Mouse (Mus musculus) ES-E14 (cell line): ENCODE measurements at regions not wholly inside any gene's neighbourhood (a gene's known extent, or its start where the extent isn't known, plus 50 kb on each side); places are given as distances from the start of the nearest gene placed in this dataset.

Source experiments
- DNase-seq: peaks from one replicate; pipeline ENCODE4 v3.0.0-alpha.2; 2013; ENCODE audit warnings: low read depth, low spot score
- H3K27ac ChIP-seq: 2 replicates; pipeline ENCODE4 v1.5.1; 2012; ENCODE audit warnings: low read depth, mild to moderate bottlenecking, low read length, moderate library complexity, mixed read lengths; ENCODE audit not compliant: poor library complexity, insufficient read depth, severe bottlenecking
- H3K36me3 ChIP-seq: 2 replicates; pipeline ENCODE4 v1.6.1; 2012; ENCODE audit warnings: mild to moderate bottlenecking, low read length, moderate library complexity, mixed read lengths; ENCODE audit not compliant: control insufficient read depth, poor library complexity, insufficient read depth, severe bottlenecking
- H3K4me1 ChIP-seq, 2 experiments: fragments of 150-350 bp in 1 of 2; sonication (generic) in 1 of 2; 2 replicates each; pipeline ENCODE4 v1.6.1; 2012; ENCODE audit warnings: low read length in 2 of 2, mild to moderate bottlenecking in 1 of 2, mixed read lengths in 1 of 2; ENCODE audit not compliant: control insufficient read depth in 2 of 2, insufficient read depth in 2 of 2, poor library complexity in 1 of 2
- H3K4me3 ChIP-seq, 2 experiments: fragments of 150-350 bp in 1 of 2; sonication (generic) in 1 of 2; 2 replicates each; pipeline ENCODE4 v1.5.1; 2012; ENCODE audit warnings: low read length in 2 of 2, low read depth in 1 of 2, mild to moderate bottlenecking in 1 of 2, mixed read lengths in 1 of 2; ENCODE audit not compliant: insufficient read depth in 1 of 2, poor library complexity in 1 of 2, severe bottlenecking in 1 of 2
- H3K9ac ChIP-seq: 2 replicates; pipeline ENCODE4 v1.6.1; 2012; ENCODE audit warnings: low read depth, mild to moderate bottlenecking, low read length, mixed read lengths; ENCODE audit not compliant: poor library complexity, insufficient read depth, severe bottlenecking
- H3K9me3 ChIP-seq: fragments of 150-350 bp; sonication (generic); 2 replicates; pipeline ENCODE4 v1.6.1; 2012; ENCODE audit warnings: low read depth, mild to moderate bottlenecking, low read length; ENCODE audit not compliant: control insufficient read depth, insufficient read depth
- CHD2 ChIP-seq: IDR thresholded peaks from 2 replicates; pipeline ENCODE4 v1.6.1; 2014; ENCODE audit warnings: mild to moderate bottlenecking, low read depth, low read length, inconsistent platforms
- HCFC1 ChIP-seq: IDR thresholded peaks from 2 replicates; pipeline ENCODE4 v1.6.1; 2012; ENCODE audit warnings: low read length, inconsistent platforms, borderline replicate concordance; ENCODE audit not compliant: insufficient read depth
- MAFK ChIP-seq: IDR thresholded peaks from 2 replicates; pipeline ENCODE4 v1.6.1; 2014; ENCODE audit warnings: mild to moderate bottlenecking, low read depth, low read length, inconsistent platforms; ENCODE audit not compliant: insufficient read depth
- ZC3H11A ChIP-seq: IDR thresholded peaks from 2 replicates; pipeline ENCODE4 v1.6.1; 2012; ENCODE audit warnings: low read depth, mild to moderate bottlenecking, inconsistent platforms, low read length, borderline replicate concordance
- ZNF384 ChIP-seq: IDR thresholded peaks from 2 replicates; pipeline ENCODE4 v1.6.1; 2012; ENCODE audit warnings: low read depth, low read length, inconsistent platforms
- in situ Hi-C, 2 experiments: fragments of 600-800 bp; cut with MboI; formaldehyde crosslinking; loops; one replicate each; pipeline ENCODE4 v1.15.1; 2025; ENCODE audit warnings: low sequenced_read_pairs in 2 of 2, inconsistent platforms in 1 of 2; ENCODE audit not compliant: unreplicated experiment in 2 of 2

DNA sequence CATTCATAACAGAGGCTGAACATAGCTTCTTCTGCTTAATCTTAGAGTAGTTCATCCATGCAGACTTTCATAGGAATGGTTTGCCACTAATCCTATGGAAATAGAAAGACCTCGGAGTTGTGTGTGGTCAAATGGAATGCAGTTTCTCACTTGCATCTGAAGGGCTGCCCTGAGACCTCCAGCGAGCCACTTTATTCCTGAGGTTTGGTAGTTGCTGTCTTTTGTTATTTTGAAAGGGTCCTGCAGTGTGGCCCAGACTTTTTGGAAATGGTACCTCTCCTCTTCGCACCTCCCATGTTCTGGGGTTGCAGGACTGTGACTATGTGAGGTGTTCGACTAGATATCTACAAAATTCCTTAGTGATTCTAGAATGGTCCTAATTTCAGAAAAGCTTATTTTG, 489.0 kb downstream of the Rnf144b start:
- in situ Hi-C loops = no loop called here
- H3K4me1 ChIP-seq = 0 out of 4 replicates have a peak, but pooled peaks cover 0 to 2% of the 10 kb centered on the region in 2 experiments

DNA sequence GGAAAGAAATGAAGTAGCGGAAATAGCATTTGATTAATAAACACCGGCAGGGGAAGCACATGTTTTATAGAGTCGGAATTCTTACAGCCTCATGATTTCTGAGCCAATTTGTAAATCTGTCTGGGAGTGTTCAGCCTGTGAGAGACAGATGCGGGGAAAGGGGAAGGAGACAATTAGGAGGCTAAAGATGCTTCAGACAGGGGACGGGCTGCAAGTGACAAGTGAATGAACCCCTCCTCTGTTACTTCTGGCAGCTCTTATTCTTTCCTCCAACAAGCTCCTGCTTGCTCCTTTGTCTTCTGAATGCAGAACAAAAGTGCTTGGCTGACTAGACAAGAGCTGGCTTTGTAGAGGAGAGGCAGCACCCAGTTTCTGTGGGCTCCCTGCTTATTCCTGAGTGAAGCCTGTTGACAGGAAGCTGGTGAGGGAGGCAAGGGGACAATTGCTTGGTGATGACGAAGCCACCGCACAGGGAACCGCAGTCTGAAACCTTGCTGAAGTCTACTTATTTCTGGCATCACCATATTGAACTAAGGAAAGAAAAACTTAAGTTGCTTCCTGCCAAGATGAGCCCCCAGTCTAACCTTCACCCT, 514.2 kb downstream of the Rnf144b start:
- Histone ChIP-seq H3K36me3 (no peaks in the 10 kb centered on the region), H3K9me3 (no peaks in the 10 kb centered on the region), H3K27ac (no peak overlapping the region), H3K4me1 (no peaks in the 10 kb centered on the region), H3K9ac (no peak overlapping the region), H3K4me3 (no peak overlapping the region)
- in situ Hi-C loops = loop anchor here (25.0 kb wide), 1 partner anchor 826 kb away; no protein-coding TSS in a partner anchor
- no peak for DNase-seq
- TF ChIP-seq ZNF384 (no peak), HCFC1 (no peak), MAFK (no peak), ZC3H11A (no peak), CHD2 (no peak)

More for the DNA sequence above, 489.0 kb downstream of the Rnf144b start:
- no peak overlapping the region for H3K27ac ChIP-seq
- no peaks in the 10 kb centered on the region for H3K9me3 ChIP-seq
- no peak for TF ChIP-seq ZNF384
- TF ChIP-seq HCFC1 = no peak
- TF ChIP-seq CHD2 = no peak
- no peak overlapping the region for H3K4me3 ChIP-seq
- H3K36me3 ChIP-seq = no peaks in the 10 kb centered on the region
- no peak overlapping the region for H3K9ac ChIP-seq
- DNase-seq = no peak

DNA sequence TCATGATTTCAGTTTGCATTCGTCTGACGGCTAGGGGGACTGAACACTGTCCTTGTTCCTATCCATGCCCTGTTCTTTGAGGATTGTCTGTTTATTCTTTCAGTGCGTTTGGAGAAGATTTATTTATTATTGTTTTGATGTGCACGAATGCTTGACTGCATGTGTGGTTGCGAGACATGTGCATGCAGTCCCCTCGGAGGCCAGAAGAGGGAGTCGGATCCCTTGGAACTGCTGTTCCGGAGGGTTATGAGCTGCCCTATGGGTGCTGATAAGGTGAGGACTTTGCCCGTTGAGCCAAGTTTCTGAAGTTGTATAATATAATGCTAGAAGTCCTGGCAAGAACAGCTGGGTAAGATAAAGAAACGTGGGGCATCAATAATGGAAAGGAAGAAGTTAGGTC, 519.9 kb downstream of the Rnf144b start:
- no peak overlapping the region for H3K9ac ChIP-seq
- H3K36me3 ChIP-seq = no peaks in the 10 kb centered on the region
- no peak for TF ChIP-seq MAFK
- no peak for TF ChIP-seq ZNF384
- TF ChIP-seq CHD2 = no peak
- peak; percentile 86 for TF ChIP-seq ZC3H11A
- no peak for TF ChIP-seq HCFC1
- peak; percentile 26 for DNase-seq
- no peaks in the 10 kb centered on the region for H3K4me1 ChIP-seq
- in situ Hi-C loops = loop anchor here (10.0 to 25.0 kb wide), 2 partner anchors 272 to 820 kb away; no protein-coding TSS in a partner anchor
- no peak overlapping the region for H3K4me3 ChIP-seq
- no peak overlapping the region for H3K27ac ChIP-seq
- H3K9me3 ChIP-seq = no peaks in the 10 kb centered on the region

DNA sequence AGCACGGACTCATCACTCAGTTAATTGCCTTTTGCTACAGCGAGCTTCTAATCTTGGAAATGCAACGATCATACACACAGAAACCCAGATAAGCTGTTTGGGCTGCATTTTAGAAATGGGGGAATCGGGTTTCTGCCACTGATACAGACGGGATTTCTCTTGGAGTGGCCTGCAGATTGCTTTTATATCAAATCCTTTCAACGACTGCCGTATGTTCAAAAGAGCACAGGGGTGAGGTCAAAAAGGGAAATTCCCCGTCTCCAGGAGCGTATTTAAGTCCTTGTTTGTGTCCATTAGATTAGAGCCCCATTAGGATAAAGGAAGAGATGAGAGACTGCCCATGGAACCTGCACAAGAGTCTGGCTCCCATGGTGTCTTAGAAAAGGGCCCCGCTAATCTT, 522.6 kb downstream of the Rnf144b start:
- DNase-seq = no peak
- no peak overlapping the region for H3K27ac ChIP-seq
- H3K9me3 ChIP-seq = no peaks in the 10 kb centered on the region
- no peak for TF ChIP-seq CHD2
- no peak for TF ChIP-seq HCFC1
- TF ChIP-seq MAFK = no peak
- no peak for TF ChIP-seq ZC3H11A
- no peak for TF ChIP-seq ZNF384
- no peak overlapping the region for H3K4me3 ChIP-seq
- H3K4me1 ChIP-seq = no peaks in the 10 kb centered on the region
- no peaks in the 10 kb centered on the region for H3K36me3 ChIP-seq
- in situ Hi-C loops = loop anchor here (10.0 to 25.0 kb wide), 2 partner anchors 270 to 817 kb away; no protein-coding TSS in a partner anchor
- H3K9ac ChIP-seq = no peak overlapping the region

DNA sequence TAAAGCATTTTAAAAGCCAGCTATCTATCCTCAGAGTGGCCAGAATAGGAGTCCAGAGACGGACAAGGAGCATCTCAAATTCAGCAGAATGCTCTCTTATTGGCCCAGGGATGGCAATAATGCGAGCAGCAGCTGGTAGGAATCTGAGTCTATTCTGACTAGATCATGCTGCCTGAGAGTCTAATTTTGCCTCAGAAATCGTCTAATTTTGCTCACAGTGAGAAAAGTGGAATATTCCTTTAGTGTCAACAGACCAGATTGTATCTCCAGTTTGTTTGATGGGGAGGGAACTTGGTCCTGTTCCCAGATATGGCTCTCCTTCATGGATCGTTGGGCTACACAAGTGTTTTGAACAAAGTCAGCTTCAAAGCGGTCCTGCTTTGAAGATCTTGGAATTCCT, 525.2 kb downstream of the Rnf144b start:
- H3K4me1 ChIP-seq = no peaks in the 10 kb centered on the region
- no peaks in the 10 kb centered on the region for H3K36me3 ChIP-seq
- no peak overlapping the region for H3K27ac ChIP-seq
- no peak overlapping the region for H3K4me3 ChIP-seq
- H3K9me3 ChIP-seq = no peaks in the 10 kb centered on the region
- no peak for DNase-seq
- no peak overlapping the region for H3K9ac ChIP-seq
- in situ Hi-C loops = loop anchor here (10.0 to 25.0 kb wide), 2 partner anchors 267 to 815 kb away; no protein-coding TSS in a partner anchor
- no peak for TF ChIP-seq ZC3H11A
- no peak for TF ChIP-seq HCFC1
- no peak for TF ChIP-seq CHD2
- no peak for TF ChIP-seq ZNF384
- no peak for TF ChIP-seq MAFK
